Mouse (Mus musculus): ENCODE measurements around the gene Car6.

GRCm38 (mm10) chr4:150188236-150188635 is 12.9 kb downstream of the Car6 start:
- no peak for TF ChIP-seq GATA1 (IDR thresholded peaks at IDR 0.05; ENCODE audit: borderline replicate concordance, low read length)
- no peak for TF ChIP-seq FLI1 (IDR thresholded peaks at IDR 0.05; ENCODE audit: low read length)

Measured in megakaryocyte, embryonic 14.5 days (primary cell).